ENCODE assay signal across 11 mouse cellular contexts in the genomic region with DNA sequence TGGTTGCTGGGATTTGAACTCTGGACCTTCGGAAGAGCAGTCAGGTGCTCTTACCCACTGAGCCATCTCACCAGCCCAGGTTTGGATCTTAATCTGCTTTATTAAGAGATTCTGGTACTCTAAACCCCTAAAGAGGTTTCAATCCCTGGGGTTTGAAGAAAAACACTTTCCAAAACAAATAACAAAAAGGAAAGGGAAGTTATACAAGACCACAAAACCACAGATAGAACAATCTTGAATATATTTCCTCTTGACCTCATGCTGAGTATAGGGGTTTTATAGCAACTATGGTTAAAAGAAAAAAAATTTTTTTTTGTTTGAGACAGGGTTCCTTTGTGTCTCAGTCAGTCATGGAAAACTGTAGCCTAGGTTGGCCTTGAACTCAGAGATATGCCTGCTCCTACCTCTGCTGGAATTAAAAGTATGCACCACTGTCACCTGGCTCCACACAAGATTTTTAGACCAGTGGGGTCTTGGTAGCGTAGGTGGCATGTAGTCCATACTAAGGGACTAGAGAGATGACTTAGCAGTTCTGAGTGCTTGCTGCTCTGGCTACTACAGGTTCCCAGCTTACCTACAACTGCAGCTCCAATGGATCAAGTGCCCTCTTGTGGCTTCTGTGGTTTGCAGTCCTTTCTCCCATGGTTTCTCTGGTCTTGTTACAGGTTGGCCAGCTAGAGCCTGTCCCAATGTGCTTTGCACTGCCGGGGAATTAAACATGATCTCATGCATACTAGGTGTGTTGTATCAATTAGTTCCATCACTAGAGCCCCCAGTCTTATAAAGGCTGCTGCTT. TPM values are rescaled to one million over a fixed set of nuclear protein-coding genes. Genes with fewer than 3 reads are reported as not detected.
DNase-seq lines count a peak whose midpoint lies in the region; ATAC-seq and TF ChIP-seq lines count a peak whose summit lies in the region.
"Had no signal": no experiment of that assay in that cellular context is flagged by ENCODE, and none has a peak within 500 bp of the region (broad histone marks: within the 10 kb centered on the region; RNA-seq: fewer than 3 reads in every experiment).

No protein-coding gene starts in this region.

- no peak for ATAC-seq in embryonic facial prominence, embryonic 14.5 days (ENCODE audit: low read depth)
- ATAC-seq in common myeloid progenitor, adult 5-6 weeks (replicated peaks; ENCODE audit: low read depth, poor library complexity, severe bottlenecking) = peak; percentile 59

- peak; percentile 1 for DNase-seq in embryonic facial prominence, embryonic 14.5 days (ENCODE audit: low spot score)
- no peak for DNase-seq in embryonic facial prominence, embryonic 10.5 days (ENCODE audit: low spot score)
- DNase-seq in lung, postnatal 36 days = peak; percentile 26
- no peak for DNase-seq in lung, adult 2 months
- peak; percentile 18 for DNase-seq in splenic B cell, adult 2 months (ENCODE audit: low read depth, low spot score)
- no peak for DNase-seq in ovary, postnatal 36 days (ENCODE audit: low spot score)
- no peak for DNase-seq in thymus, postnatal 10 days (ENCODE audit: low spot score in 2 of 2)
- DNase-seq: kidney, adult 18-20 months; midbrain, embryonic 14.5 days had no signal

- no peak overlapping the region for H3K27ac ChIP-seq in embryonic facial prominence, embryonic 14.5 days (replicated peaks; ENCODE audit: low read depth, low read length)
- H3K27ac ChIP-seq in embryonic facial prominence, embryonic 10.5 days (replicated peaks) = no peak overlapping the region
- H3K27ac ChIP-seq: embryonic facial prominence, embryonic 15.5 days had no signal

- H3K4me3 ChIP-seq in embryonic facial prominence, embryonic 14.5 days (ENCODE audit: low read depth, low read length) = no peak overlapping the region
- no peak overlapping the region for H3K4me3 ChIP-seq in embryonic facial prominence, embryonic 10.5 days
- H3K4me3 ChIP-seq in lung, adult 2 months (replicated peaks; ENCODE audit: extremely low read depth, low read depth, low read length) = no peak overlapping the region
- H3K4me3 ChIP-seq: embryonic facial prominence, embryonic 15.5 days had no signal

- no peaks in the 10 kb centered on the region for H3K27me3 ChIP-seq in embryonic facial prominence, embryonic 14.5 days (replicated peaks; ENCODE audit: control insufficient read depth, insufficient read depth, low read length)
- no peaks in the 10 kb centered on the region for H3K27me3 ChIP-seq in embryonic facial prominence, embryonic 10.5 days (replicated peaks; ENCODE audit: low read depth, poor library complexity, severe bottlenecking)
- H3K27me3 ChIP-seq in splenic B cell, adult 2 months (ENCODE audit: control insufficient read depth, insufficient read depth, low read length, poor library complexity, severe bottlenecking) = no peaks in the 10 kb centered on the region
- H3K27me3 ChIP-seq: embryonic facial prominence, embryonic 15.5 days had no signal

- 84% methylated on average over 3 of the region's 3 CpGs for WGBS in embryonic facial prominence, embryonic 14.5 days
- WGBS in embryonic facial prominence, embryonic 10.5 days = 94% methylated on average over 3 of the region's 3 CpGs
- 84% methylated on average over 3 of the region's 3 CpGs for WGBS in lung, adult 2 months

- H3K9me3 ChIP-seq in embryonic facial prominence, embryonic 14.5 days (ENCODE audit: control insufficient read depth, low read length) = no peaks in the 10 kb centered on the region
- no peaks in the 10 kb centered on the region for H3K9me3 ChIP-seq in embryonic facial prominence, embryonic 10.5 days
- H3K9me3 ChIP-seq: embryonic facial prominence, embryonic 15.5 days had no signal

- H3K36me3 ChIP-seq in embryonic facial prominence, embryonic 14.5 days (ENCODE audit: control insufficient read depth, insufficient read depth, low read length) = peaks cover 84% of the 10 kb centered on the region
- peaks cover 94% of the 10 kb centered on the region for H3K36me3 ChIP-seq in embryonic facial prominence, embryonic 10.5 days (replicated peaks)
- H3K36me3 ChIP-seq in splenic B cell, adult 2 months (ENCODE audit: control insufficient read depth, insufficient read depth, low read length, poor library complexity, severe bottlenecking) = peaks cover 19% of the 10 kb centered on the region

- no peaks in the 10 kb centered on the region for H3K4me1 ChIP-seq in embryonic facial prominence, embryonic 14.5 days (ENCODE audit: control insufficient read depth, insufficient read depth, low read length)
- H3K4me1 ChIP-seq in embryonic facial prominence, embryonic 10.5 days = no peaks in the 10 kb centered on the region
- no peaks in the 10 kb centered on the region; the same call in 1 of the 2 replicates for H3K4me1 ChIP-seq in lung, adult 2 months (ENCODE audit: control insufficient read depth, insufficient read depth, low read length)
- H3K4me1 ChIP-seq: embryonic facial prominence, embryonic 15.5 days had no signal

- TF ChIP-seq CTCF in lung, adult 2 months (IDR thresholded peaks at IDR 0.05; ENCODE audit: insufficient read depth, low read length) = no peak

- no peak overlapping the region for H3K9ac ChIP-seq in embryonic facial prominence, embryonic 14.5 days (ENCODE audit: low read depth, low read length)
- H3K9ac ChIP-seq: embryonic facial prominence, embryonic 15.5 days had no signal

- no peak for TF ChIP-seq POLR2A in lung, adult 2 months (IDR thresholded peaks at IDR 0.05; ENCODE audit: borderline replicate concordance, extremely low read depth, low read depth, low read length)

- H3K4me2 ChIP-seq in embryonic facial prominence, embryonic 14.5 days (ENCODE audit: low read depth, low read length) = no peak overlapping the region
- H3K4me2 ChIP-seq: embryonic facial prominence, embryonic 15.5 days had no signal

RNA-seq across cellular contexts. Expression of a gene that starts 30.4 kb away (rescaled TPM):
- 84.6 and 92.6 TPM in 2 replicates for polyA plus RNA-seq in embryonic facial prominence, embryonic 14.5 days (2014; fragmentation: Nextera tagmentation; extraction: Ambion mirVana)
- polyA plus RNA-seq in embryonic facial prominence, embryonic 10.5 days (2016; fragmentation: Nextera tagmentation; extraction: Ambion mirVana) = 157 and 167 TPM in 2 replicates
- polyA plus RNA-seq in lung, adult 2 months (2012; rRNA removed) = 5.2 and 10.0 TPM in 2 replicates
- total RNA-seq in common myeloid progenitor, adult 5-6 weeks (2017) = 159 and 193 TPM in 2 replicates

RNA-seq across cellular contexts. Expression of a gene that starts 30.7 kb away (rescaled TPM):
- polyA plus RNA-seq in embryonic facial prominence, embryonic 14.5 days (2014; fragmentation: Nextera tagmentation; extraction: Ambion mirVana) = 28.9 and 31.5 TPM in 2 replicates
- polyA plus RNA-seq in embryonic facial prominence, embryonic 10.5 days (2016; fragmentation: Nextera tagmentation; extraction: Ambion mirVana) = 49.6 and 53.7 TPM in 2 replicates
- polyA plus RNA-seq in lung, adult 2 months (2012; rRNA removed) = 9.7 and 11.6 TPM in 2 replicates
- 73.8 and 101 TPM in 2 replicates for total RNA-seq in common myeloid progenitor, adult 5-6 weeks (2017)

RNA-seq across cellular contexts. Expression of a gene that starts 47.0 kb away (rescaled TPM):
- 160 and 176 TPM in 2 replicates for polyA plus RNA-seq in embryonic facial prominence, embryonic 14.5 days (2014; fragmentation: Nextera tagmentation; extraction: Ambion mirVana)
- polyA plus RNA-seq in embryonic facial prominence, embryonic 10.5 days (2016; fragmentation: Nextera tagmentation; extraction: Ambion mirVana) = 215 and 220 TPM in 2 replicates
- 26.4 and 33.5 TPM in 2 replicates for polyA plus RNA-seq in lung, adult 2 months (2012; rRNA removed)
- 127 and 157 TPM in 2 replicates for total RNA-seq in common myeloid progenitor, adult 5-6 weeks (2017)

RNA-seq across cellular contexts. Expression of a gene that starts 51.4 kb away (rescaled TPM):
- polyA plus RNA-seq in embryonic facial prominence, embryonic 14.5 days (2014; fragmentation: Nextera tagmentation; extraction: Ambion mirVana) = 61.9 and 63.6 TPM in 2 replicates
- polyA plus RNA-seq in embryonic facial prominence, embryonic 10.5 days (2016; fragmentation: Nextera tagmentation; extraction: Ambion mirVana) = 70.8 and 71.8 TPM in 2 replicates
- 3.5 and 6.2 TPM in 2 replicates for polyA plus RNA-seq in lung, adult 2 months (2012; rRNA removed)
- total RNA-seq in common myeloid progenitor, adult 5-6 weeks (2017) = 41.8 and 42.1 TPM in 2 replicates

Comparison
In these comparisons a context has a peak if more than half of its experiments do, and no peak if none do; other contexts are left out.
1. DNase-seq: peak in embryonic facial prominence, embryonic 14.5 days (single experiment), lung, postnatal 36 days (single experiment) and splenic B cell, adult 2 months (single experiment); none in embryonic facial prominence, embryonic 10.5 days (single experiment), lung, adult 2 months (single experiment), ovary, postnatal 36 days (single experiment) and thymus, postnatal 10 days (0 of 2).